Mouse (Mus musculus) urinary bladder, adult 2 months (tissue): ENCODE results near the gene Fdxr. TPM values are rescaled to one million over a fixed set of nuclear protein-coding genes. Genes with fewer than 3 reads are reported as not detected.

ENCODE experiments used
- DNase-seq: peaks from one replicate; pipeline ENCODE4 v3.0.0; 2022; ENCODE audit warnings: low spot score
- polyA plus RNA-seq: library from polyadenylated mRNA; depleted of rRNA; stranded (reverse); fragments of >200 nt; gene quantifications from 2 replicates; pipeline ENCODE4 v1.2.3, GENCODE M21; 2012

The Fdxr gene
- polyA plus RNA-seq, 1 experiment, result 11.6 TPM

GRCm38 (mm10) chr11:115290314-115290713, 13.5 kb upstream of the Fdxr start:
- no peak for DNase-seq

GRCm38 (mm10) chr11:115289885-115290284, 13.0 kb upstream of the Fdxr start:
- DNase-seq, result no peak

- DNase-seq, result no peak
These were observed 11.5 kb upstream of the Fdxr start for GRCm38 (mm10) chr11:115288305-115288704.

DNA sequence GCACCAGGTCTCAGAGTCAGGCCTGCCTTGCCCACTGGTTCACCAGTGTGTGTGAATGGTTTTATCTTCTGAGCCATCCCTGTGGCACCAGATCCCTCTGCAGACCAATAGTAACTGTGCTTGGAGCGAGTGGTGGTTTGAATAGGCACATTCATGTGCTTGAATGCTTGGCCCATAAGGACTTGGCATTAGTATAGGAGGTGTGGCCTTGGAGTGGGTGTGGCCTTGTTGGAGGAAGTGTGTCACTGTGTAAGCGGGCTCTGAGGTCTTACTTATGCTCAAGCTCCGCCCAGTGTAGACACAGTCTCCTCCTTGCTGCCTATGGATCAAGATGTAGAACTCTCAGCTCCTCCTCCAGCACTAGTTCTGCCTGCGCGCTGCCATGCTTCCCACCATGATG, 10.5 kb upstream of the Fdxr start:
- DNase-seq, result no peak

DNA sequence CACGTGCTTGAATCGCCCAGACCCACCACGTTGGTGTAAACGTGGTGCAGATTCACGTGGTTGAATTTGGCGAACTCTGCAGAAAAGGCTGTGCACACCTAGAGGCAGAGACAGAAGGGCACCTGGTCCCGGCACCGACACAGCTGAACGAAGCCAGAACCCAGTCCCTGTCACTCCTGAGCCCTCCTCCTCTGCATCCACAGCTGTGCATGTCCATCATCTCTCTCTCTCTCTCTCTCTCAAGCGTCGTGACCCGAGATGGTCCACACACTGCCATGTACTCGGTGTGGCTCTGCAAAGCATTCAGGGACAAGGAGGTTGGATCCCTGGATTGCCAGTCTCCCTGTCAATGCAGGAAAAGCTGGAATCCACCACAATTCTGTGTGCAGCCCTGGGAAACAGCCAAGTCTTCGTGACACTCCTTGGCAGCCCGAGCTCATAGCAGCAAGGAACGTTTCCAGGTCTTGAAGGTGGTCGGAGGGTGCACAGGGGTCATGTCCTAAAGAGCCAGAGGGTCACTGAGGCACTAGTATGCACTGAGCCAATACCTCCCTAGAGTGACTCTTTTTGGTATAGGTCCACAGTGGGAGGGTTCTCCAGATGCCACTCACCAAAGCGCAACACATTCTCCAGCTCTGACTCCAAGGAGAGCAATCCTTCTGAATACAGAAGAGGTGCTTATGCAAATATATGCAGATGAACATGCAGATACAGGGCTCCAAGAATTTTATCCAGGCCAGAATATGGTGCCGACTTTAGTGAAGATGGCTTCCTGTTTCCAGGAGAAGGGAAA, 9.5 kb upstream of the Fdxr start:
- no peak for DNase-seq

DNA sequence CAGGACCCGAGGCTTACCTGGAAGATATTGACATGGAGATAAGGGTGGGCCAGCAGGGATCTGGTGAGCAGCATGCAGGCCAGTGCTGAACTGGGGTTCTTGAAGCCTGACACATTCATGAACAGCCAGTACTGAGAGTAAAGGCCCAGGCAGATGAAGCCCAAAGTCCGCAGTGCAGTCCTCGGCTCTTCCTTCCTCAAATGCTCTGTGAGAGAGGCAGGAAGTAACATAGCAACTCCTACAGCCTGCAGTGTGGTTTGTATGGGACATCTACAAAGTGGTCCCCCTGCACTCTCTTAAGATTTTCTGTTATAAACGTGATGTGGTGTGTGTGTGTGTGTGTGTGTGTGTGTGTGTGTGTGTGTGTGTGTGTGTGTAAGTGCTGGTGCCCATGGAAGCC, 8.4 kb upstream of the Fdxr start:
- DNase-seq, result no peak

DNA sequence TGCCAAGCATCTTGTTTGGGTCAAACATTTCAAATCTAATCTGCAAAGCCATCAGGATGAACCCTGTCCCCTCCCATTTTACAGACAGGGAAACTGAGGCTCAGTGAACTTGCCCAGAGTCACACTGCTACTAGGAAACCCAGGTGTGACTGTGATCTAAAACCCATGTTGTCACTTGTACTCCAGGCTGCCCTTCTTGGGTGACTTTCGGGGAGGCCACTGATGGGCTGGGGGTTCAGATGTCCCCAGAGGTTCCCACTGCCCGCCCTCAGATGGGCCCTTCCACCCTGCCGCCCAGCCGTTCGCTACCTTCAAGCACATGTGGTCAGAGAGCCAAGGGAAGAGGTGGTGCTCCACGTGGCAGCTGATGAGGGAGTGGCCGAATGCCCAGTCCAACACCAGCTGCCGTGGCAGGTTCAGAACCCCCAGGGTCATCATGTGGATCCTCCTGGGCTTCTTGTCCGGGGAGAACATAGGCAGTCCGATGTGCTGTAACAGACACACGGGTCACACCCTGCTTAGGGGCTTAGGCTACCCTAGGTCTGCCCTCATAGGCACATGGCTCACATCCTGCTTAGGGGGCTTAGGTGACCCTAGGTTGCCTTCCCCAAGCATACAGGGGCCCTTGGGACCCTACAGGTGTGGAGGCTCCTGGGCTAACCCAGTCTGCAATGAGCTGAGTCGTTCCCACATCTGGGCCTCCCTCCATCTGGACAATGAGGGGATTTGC, 7.2 kb upstream of the Fdxr start:
- no peak for DNase-seq

DNA sequence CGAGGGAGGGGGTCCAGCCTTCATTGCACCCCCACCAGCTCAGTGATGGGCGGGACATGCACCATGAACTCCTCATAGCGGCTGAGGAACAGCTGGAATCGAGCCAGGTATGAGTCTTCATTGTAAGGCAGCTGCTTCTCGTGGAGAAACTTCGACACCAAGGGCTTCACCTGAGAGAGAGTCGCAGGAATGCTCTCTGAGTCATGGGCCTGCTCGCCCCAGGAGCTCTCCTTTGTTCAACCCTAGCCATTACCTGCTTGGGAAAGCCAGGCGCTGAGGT, 6.6 kb upstream of the Fdxr start:
- no peak for DNase-seq

- DNase-seq, result no peak
These were observed 6.1 kb upstream of the Fdxr start for GRCm38 (mm10) chr11:115282723-115283485.

- no peak for DNase-seq
These were observed 5.4 kb upstream of the Fdxr start for GRCm38 (mm10) chr11:115282295-115282694.

DNA sequence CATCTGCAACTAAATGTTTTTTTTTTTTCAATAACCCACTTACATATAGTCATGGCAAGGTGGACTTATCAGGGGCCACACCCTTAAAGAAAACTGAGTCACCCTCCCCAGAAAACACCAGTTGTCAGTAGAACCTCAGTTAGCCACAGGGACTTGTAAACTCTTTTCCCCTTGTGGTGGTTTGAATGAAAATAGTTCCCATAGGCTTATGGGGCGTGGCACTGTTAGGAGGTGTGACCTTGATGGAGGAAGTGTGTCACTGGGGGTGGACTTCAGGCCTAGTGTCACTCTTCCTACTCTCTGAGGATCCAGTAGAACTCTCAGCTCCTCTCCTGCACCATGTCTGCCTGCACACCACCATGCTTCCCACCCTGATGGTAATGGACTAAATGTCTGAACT, 2.9 kb upstream of the Fdxr start:
- DNase-seq, result no peak

DNA sequence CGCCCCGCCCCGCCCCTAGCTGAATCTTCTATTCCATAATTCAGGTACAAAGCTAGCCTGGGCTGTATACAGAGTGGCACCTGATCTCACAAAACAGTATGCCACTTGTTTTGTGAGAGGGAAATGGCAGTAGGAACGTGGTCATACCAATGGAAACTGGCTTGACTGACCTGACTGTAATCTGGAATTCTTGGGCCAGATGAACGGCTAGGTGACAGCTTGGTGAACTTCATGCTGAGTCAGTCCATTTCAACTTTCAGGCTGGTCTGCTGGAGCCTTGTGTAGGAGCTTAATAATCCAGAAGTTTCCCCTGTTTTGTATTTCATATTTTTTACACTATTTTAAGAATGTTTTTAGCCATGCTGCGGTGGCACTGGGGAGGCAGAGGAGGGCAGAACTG, 1.3 kb upstream of the Fdxr start:
- DNase-seq, result no peak

- no peak for DNase-seq
These were observed 740 bp upstream of the Fdxr start for GRCm38 (mm10) chr11:115277604-115277975.

- no peak for DNase-seq
These were observed 896 bp downstream of the Fdxr start for GRCm38 (mm10) chr11:115275954-115276353.

DNA sequence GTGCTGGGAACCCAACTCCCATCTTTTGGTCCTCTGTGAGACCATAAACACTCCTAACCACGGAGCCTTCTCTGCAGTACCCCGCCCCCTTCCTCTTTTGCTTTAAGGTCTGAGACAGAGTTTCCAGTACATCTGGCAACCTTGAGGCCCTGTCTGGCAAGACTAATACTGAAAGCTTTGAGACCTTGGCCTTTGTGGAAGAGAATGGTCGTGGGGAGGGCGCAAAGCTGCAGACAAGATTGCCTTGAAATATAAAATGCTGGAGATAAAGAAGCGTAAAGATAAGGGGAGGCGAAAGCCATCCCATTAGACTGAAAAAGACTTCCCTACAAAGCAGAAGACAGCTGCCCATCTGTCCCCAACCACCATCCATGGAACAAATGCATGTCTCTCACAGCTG, 1.3 kb downstream of the Fdxr start:
- DNase-seq, result no peak

GRCm38 (mm10) chr11:115274771-115275170, 2.1 kb downstream of the Fdxr start:
- DNase-seq, result no peak

GRCm38 (mm10) chr11:115274178-115274577, 2.7 kb downstream of the Fdxr start:
- DNase-seq, result no peak

DNA sequence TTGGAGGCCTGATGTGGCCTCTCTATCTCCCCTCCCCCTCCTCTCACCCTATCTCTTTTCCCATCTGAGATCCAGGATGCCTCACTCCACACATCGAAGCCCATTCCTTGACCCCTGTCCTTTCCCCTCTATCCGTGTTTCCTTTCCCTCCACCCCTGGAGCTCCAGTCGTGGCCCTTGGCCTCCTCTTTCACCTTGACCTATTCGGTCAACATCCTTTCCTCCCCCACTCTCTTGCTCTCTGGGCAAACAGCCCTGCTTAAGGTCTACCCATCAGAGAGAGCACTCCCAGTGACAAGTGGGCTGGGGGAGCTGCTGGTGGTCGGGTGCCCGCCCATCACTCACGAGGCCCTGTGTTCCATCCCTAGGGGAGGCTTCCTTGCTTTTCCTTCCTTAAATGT, 3.1 kb downstream of the Fdxr start:
- no peak for DNase-seq

- no peak for DNase-seq
These were observed 3.9 kb downstream of the Fdxr start for GRCm38 (mm10) chr11:115272894-115273498.

- DNase-seq, result no peak
These were observed 5.4 kb downstream of the Fdxr start for GRCm38 (mm10) chr11:115271481-115271880.

DNA sequence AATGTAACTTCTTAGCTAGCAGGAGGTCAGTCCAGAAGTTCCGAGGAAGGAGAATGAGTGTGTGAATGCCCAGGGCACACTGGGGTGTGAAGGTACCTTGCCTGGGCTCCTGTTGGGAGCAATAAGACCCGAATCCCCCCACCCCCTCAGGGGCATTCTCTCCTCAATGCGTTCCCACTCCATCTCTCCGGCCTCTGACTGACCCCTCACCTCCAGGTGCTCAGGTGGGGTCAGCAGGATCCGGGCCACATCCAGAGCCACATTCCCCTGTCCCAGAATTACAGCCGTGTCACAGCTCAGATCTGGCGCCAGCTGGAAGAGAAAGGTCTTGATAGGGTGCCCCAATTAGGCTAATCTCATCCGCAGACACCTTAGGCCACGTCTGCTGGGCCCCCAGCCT, 5.8 kb downstream of the Fdxr start:
- DNase-seq, result no peak

DNA sequence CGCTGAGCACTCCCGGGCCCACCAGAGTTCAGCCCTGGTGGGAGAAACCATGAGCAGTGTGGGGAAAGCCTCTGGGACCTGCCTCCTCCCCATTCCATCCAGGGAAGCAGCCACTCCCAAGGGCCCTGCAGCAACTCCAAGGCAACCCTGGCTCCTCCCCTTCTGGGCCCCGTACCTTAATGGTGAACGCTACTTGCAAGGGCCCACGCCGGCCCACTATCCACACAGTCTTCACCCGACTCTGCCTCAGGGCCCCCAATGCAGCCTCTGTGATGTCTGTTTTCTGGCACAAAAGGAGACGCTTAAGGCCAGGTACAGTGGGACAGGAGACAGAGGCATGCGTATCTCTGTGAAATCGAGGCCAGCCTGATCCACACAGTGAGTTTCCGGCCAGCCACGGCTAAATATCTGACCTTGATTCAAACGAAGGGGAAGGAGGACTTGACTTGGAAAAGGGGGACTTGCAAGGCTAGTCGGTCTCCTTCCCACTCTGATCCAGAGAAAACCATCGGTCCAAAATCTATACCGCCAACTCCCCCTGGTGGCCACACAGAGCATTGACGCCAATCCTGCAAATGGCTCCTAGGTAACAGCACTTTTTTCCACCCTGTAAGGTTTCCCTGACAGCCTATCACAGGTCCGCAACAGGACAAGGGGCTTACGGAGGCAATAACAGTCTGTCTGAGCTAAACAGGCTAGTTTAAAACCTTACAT, 6.5 kb downstream of the Fdxr start:
- peak; percentile 62 for DNase-seq
